Mouse (Mus musculus) heart, postnatal 0 days (tissue): ENCODE results near the gene Gm49336.

Experiments used
- CTCF ChIP-seq: IDR thresholded peaks from 2 replicates; pipeline ENCODE4 v1.5.1; 2016; ENCODE audit warnings: antibody characterized with exemption, control low read depth, low read depth
- EP300 ChIP-seq: IDR thresholded peaks from 2 replicates; pipeline ENCODE4 v1.6.1; 2016; ENCODE audit warnings: antibody characterized with exemption, low read depth

DNA sequence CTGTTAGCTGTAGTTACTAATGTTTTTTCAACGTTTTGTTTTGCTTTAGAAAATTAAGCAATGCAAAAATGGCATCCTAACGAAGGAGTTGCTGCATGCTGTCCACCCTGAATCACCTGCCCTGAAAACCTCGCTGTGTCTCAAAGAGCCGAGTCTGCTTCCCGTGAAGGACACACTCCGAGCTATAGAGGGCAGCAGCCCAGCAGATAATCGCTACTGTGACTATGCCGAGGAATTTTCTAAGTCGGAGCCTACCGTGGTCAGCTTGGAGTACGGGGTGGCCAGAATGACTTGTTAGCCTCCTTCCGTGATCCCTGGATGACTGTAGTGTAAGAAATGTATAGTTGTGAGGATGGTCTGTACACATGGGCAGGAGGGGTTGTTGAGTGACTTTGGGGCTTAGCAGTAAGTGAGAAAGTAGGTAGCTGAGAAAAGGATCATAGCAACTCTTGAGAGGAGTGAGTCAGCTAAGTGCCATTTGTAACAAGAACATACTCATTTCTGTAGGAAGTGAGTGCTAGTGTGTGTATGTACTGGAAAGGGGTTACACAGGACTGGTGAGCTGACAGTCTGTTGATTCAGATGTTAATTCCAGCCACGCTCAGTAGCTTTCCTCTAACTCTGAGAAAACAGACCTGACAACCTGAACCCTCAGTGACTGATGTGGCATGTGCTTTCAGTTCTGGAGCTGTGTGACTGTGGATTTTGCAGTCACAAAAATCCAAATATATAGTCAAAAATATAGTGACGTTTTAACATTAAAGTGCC is 49.1 kb upstream of the Gm49336 start:
- TF ChIP-seq CTCF (peak; percentile 21), EP300 (no peak)
